Comparison of ENCODE assay signal across 26 mouse cellular contexts in genomic region chr7:143165687-143166265, GRCm38 (mm10). TPM values are rescaled to one million over a fixed set of nuclear protein-coding genes. Genes with fewer than 3 reads are reported as not detected.
DNase-seq lines count a peak whose midpoint lies in the region; ATAC-seq lines count a peak whose summit lies in the region.
"Had no signal": no experiment of that assay in that cellular context is flagged by ENCODE, and none has a peak within 500 bp of the region (broad histone marks: within the 10 kb centered on the region; RNA-seq: fewer than 3 reads in every experiment).

No protein-coding gene starts in this region.

- no peaks in the 10 kb centered on the region for H3K27me3 ChIP-seq in heart, embryonic 11.5 days (ENCODE audit: control insufficient read depth, insufficient read depth, low read length)
- H3K27me3 ChIP-seq in embryonic facial prominence, embryonic 11.5 days (ENCODE audit: control insufficient read depth, insufficient read depth, low read length): no peaks in the 10 kb centered on the region
- H3K27me3 ChIP-seq: embryonic facial prominence, embryonic 13.5 days; forebrain, embryonic 15.5 days; heart, embryonic 13.5 days; kidney, embryonic 15.5 days; limb, embryonic 15.5 days; midbrain, embryonic 12.5 days; neural tube, embryonic 15.5 days had no signal

- H3K4me2 ChIP-seq in heart, embryonic 11.5 days: no peak overlapping the region
- H3K4me2 ChIP-seq in embryonic facial prominence, embryonic 11.5 days (ENCODE audit: low read depth, low read length): no peak overlapping the region
- H3K4me2 ChIP-seq: embryonic facial prominence, embryonic 13.5 days; forebrain, embryonic 15.5 days; heart, embryonic 13.5 days; hindbrain, embryonic 14.5 days; kidney, embryonic 15.5 days; limb, embryonic 15.5 days; lung, embryonic 14.5 days; midbrain, embryonic 12.5 days; neural tube, embryonic 15.5 days had no signal

- WGBS in heart, embryonic 11.5 days (ENCODE audit: insufficient replicate concordance): 54% methylated on average over 7 of the region's 7 CpGs
- 60% methylated on average over 7 of the region's 7 CpGs for WGBS in embryonic facial prominence, embryonic 11.5 days

- no peak for DNase-seq in heart, postnatal 14 days
- peak; percentile 27 for DNase-seq in brain, adult 2 months (ENCODE audit: low read depth, low spot score)
- DNase-seq in embryonic facial prominence, embryonic 11.5 days (ENCODE audit: low spot score): peak; percentile 29
- DNase-seq in layer of hippocampus, postnatal 36 days: peak; percentile 21 to 27
- DNase-seq in adrenal gland, adult (ENCODE audit: inconsistent age in 2 of 2, low spot score in 1 of 2): no peak
- no peak for DNase-seq in thymus, postnatal 10 days (ENCODE audit: low spot score in 2 of 2)
- DNase-seq: adrenal gland, adult 8-10 months; cerebellum, adult 9-10 months; gastrocnemius, postnatal 14 days; heart, adult 11 months; heart, postnatal 4 days; kidney, adult 11 months; kidney, postnatal 36 days; left cerebral cortex, postnatal 4 days; lung, embryonic 14.5 days had no signal

- no peak overlapping the region for H3K4me3 ChIP-seq in heart, embryonic 11.5 days (ENCODE audit: low read depth, low read length)
- H3K4me3 ChIP-seq in embryonic facial prominence, embryonic 11.5 days (ENCODE audit: low read depth, low read length): no peak overlapping the region
- H3K4me3 ChIP-seq: embryonic facial prominence, embryonic 13.5 days; forebrain, embryonic 15.5 days; heart, embryonic 13.5 days; kidney, embryonic 15.5 days; limb, embryonic 15.5 days; midbrain, embryonic 12.5 days; neural tube, embryonic 15.5 days had no signal

- H3K36me3 ChIP-seq in heart, embryonic 11.5 days (ENCODE audit: control insufficient read depth, insufficient read depth, low read length): no peaks in the 10 kb centered on the region
- no peaks in the 10 kb centered on the region for H3K36me3 ChIP-seq in embryonic facial prominence, embryonic 11.5 days (replicated peaks; ENCODE audit: control insufficient read depth, insufficient read depth, low read depth, low read length)
- H3K36me3 ChIP-seq: embryonic facial prominence, embryonic 13.5 days; forebrain, embryonic 15.5 days; heart, embryonic 13.5 days; kidney, embryonic 15.5 days; limb, embryonic 15.5 days; midbrain, embryonic 12.5 days; neural tube, embryonic 15.5 days had no signal

- H3K9ac ChIP-seq in heart, embryonic 11.5 days (ENCODE audit: low read depth, low read length): no peak overlapping the region
- H3K9ac ChIP-seq in embryonic facial prominence, embryonic 11.5 days (replicated peaks; ENCODE audit: low read length): no peak overlapping the region
- H3K9ac ChIP-seq: embryonic facial prominence, embryonic 13.5 days; forebrain, embryonic 15.5 days; heart, embryonic 13.5 days; hindbrain, embryonic 14.5 days; kidney, embryonic 15.5 days; limb, embryonic 15.5 days; liver, embryonic 14.5 days; lung, embryonic 14.5 days; midbrain, embryonic 12.5 days; neural tube, embryonic 15.5 days had no signal

- H3K4me1 ChIP-seq in heart, embryonic 11.5 days (ENCODE audit: control insufficient read depth, insufficient read depth, low read length): no peaks in the 10 kb centered on the region; the same call in 1 of the 2 replicates
- no peaks in the 10 kb centered on the region; the same call in 1 of the 2 replicates for H3K4me1 ChIP-seq in embryonic facial prominence, embryonic 11.5 days (ENCODE audit: control insufficient read depth, insufficient read depth, low read length)
- H3K4me1 ChIP-seq: embryonic facial prominence, embryonic 13.5 days; forebrain, embryonic 15.5 days; kidney, embryonic 15.5 days; limb, embryonic 15.5 days; midbrain, embryonic 12.5 days; neural tube, embryonic 15.5 days had no signal

- no peak for ATAC-seq in heart, embryonic 11.5 days (replicated peaks; ENCODE audit: insufficient number of reproducible peaks, low FRiP score, low TSS enrichment)
- no peak for ATAC-seq in embryonic facial prominence, embryonic 11.5 days (replicated peaks; ENCODE audit: insufficient number of reproducible peaks, low FRiP score, low TSS enrichment, low read depth)
- ATAC-seq: forebrain, embryonic 15.5 days had no signal

- 0 out of 2 replicates have a peak overlapping the region, but pooled peaks have one; percentile 10 for H3K27ac ChIP-seq in heart, embryonic 11.5 days (ENCODE audit: low read depth, low read length)
- H3K27ac ChIP-seq in embryonic facial prominence, embryonic 11.5 days (replicated peaks; ENCODE audit: low read depth, low read length): no peak overlapping the region
- H3K27ac ChIP-seq: embryonic facial prominence, embryonic 13.5 days; forebrain, embryonic 15.5 days; heart, embryonic 13.5 days; hindbrain, embryonic 14.5 days; kidney, embryonic 15.5 days; limb, embryonic 15.5 days; liver, embryonic 14.5 days; midbrain, embryonic 12.5 days; neural tube, embryonic 15.5 days had no signal

- intact Hi-C loops in heart, postnatal 14 days (cut with DNase I): no loop called here

- no peaks in the 10 kb centered on the region for H3K9me3 ChIP-seq in heart, embryonic 11.5 days (replicated peaks; ENCODE audit: control insufficient read depth, low read length)
- no peaks in the 10 kb centered on the region for H3K9me3 ChIP-seq in embryonic facial prominence, embryonic 11.5 days (replicated peaks; ENCODE audit: control insufficient read depth, low read length)
- H3K9me3 ChIP-seq: embryonic facial prominence, embryonic 13.5 days; forebrain, embryonic 15.5 days; heart, embryonic 13.5 days; kidney, embryonic 15.5 days; limb, embryonic 15.5 days; midbrain, embryonic 12.5 days; neural tube, embryonic 15.5 days had no signal

RNA-seq across cellular contexts. Expression of gene Kcnq1, which starts 59.6 kb away (rescaled TPM):
- polyA plus RNA-seq in heart, embryonic 11.5 days (2014; fragmentation: Nextera tagmentation; extraction: Ambion mirVana): 9.2 and 12.1 TPM in 2 replicates
- total RNA-seq in heart, postnatal 14 days (2021): 10 to 100 TPM; 32.1 to 32.5 TPM
- 0.81 and 1.5 TPM in 2 replicates for polyA plus RNA-seq in embryonic facial prominence, embryonic 11.5 days (2014; fragmentation: Nextera tagmentation; extraction: Ambion mirVana)
- total RNA-seq in layer of hippocampus, postnatal 36 days (2021): 1 to 10 TPM in 1 of 2 experiments, under 1 TPM in 1; 0.55 to 1.1 TPM
- total RNA-seq: megakaryocyte, adult 5-6 weeks had no signal

Comparison
In these comparisons a context has a peak if more than half of its experiments do, and no peak if none do; other contexts are left out.
1. DNase-seq: peak in brain, adult 2 months (single experiment), embryonic facial prominence, embryonic 11.5 days (single experiment) and layer of hippocampus, postnatal 36 days (2 of 2); none in heart, postnatal 14 days (0 of 2), adrenal gland, adult (0 of 2) and thymus, postnatal 10 days (0 of 2).
2. RNA of gene Kcnq1, which starts 59.6 kb away (total RNA-seq): 32.1 to 32.5 TPM in heart, postnatal 14 days; 0.55 to 1.1 TPM in layer of hippocampus, postnatal 36 days; every median in the first group is over 10 times any median in the second.